Mouse (Mus musculus) limb, embryonic 12.5 days (tissue): Measurements from ENCODE around the gene Stk11. TPM values are rescaled to one million over a fixed set of nuclear protein-coding genes. Genes with fewer than 3 reads are reported as not detected.

Source experiments
- ATAC-seq: fragments of 200-750 bp; cut with Nextera tagmentation; 2 replicates; pipeline ENCODE4 v1.8.0; 2017; ENCODE audit warnings: low read depth, moderate TSS enrichment; ENCODE audit not compliant: insufficient number of reproducible peaks, insufficient read depth, low FRiP score, low TSS enrichment
- H3K27ac ChIP-seq: fragments of 300-500 bp; sonication (generic); 2 replicates; pipeline ENCODE4 v1.5.1; 2016; ENCODE audit warnings: mild to moderate bottlenecking, moderate library complexity
- H3K27me3 ChIP-seq: fragments of 300-500 bp; sonication (generic); 2 replicates; pipeline ENCODE4 v1.6.1; 2016; ENCODE audit warnings: mild to moderate bottlenecking, moderate library complexity
- H3K36me3 ChIP-seq: fragments of 300-500 bp; sonication (generic); 2 replicates; pipeline ENCODE4 v1.6.1; 2016; ENCODE audit warnings: mild to moderate bottlenecking, moderate library complexity
- H3K4me1 ChIP-seq: fragments of 300-500 bp; sonication (generic); replicated peaks from 2 replicates; pipeline ENCODE4 v1.6.1; 2016
- H3K4me2 ChIP-seq: fragments of 300-500 bp; sonication (generic); 2 replicates; pipeline ENCODE4 v1.6.1; 2016; ENCODE audit warnings: mild to moderate bottlenecking, moderate library complexity
- H3K4me3 ChIP-seq: fragments of 300-500 bp; sonication (generic); replicated peaks from 2 replicates; pipeline ENCODE4 v1.5.1; 2016; ENCODE audit warnings: mild to moderate bottlenecking
- H3K9ac ChIP-seq: fragments of 300-500 bp; sonication (generic); replicated peaks from 2 replicates; pipeline ENCODE4 v1.6.1; 2016; ENCODE audit warnings: mild to moderate bottlenecking, moderate library complexity
- H3K9me3 ChIP-seq: fragments of 300-500 bp; sonication (generic); 2 replicates; pipeline ENCODE4 v1.6.1; 2016; ENCODE audit warnings: mild to moderate bottlenecking, moderate library complexity
- WGBS: fragments of 180-500 bp; shearing (Covaris S2); methylation state at CpG from one replicate; pipeline ENCODE4 v1.1.7; 2016; 5-methylcytosine and 5-hydroxymethylcytosine counted together
- polyA plus RNA-seq: library from polyadenylated mRNA; unstranded; fragments of >200 nt; fragmentation: Nextera tagmentation; extraction: Ambion mirVana; gene quantifications from 2 replicates; pipeline ENCODE4 v1.2.1, GENCODE M21; 2016

Stk11 gene
- polyA plus RNA-seq, 1 experiment from 2014 or later, result 18.1 TPM

DNA sequence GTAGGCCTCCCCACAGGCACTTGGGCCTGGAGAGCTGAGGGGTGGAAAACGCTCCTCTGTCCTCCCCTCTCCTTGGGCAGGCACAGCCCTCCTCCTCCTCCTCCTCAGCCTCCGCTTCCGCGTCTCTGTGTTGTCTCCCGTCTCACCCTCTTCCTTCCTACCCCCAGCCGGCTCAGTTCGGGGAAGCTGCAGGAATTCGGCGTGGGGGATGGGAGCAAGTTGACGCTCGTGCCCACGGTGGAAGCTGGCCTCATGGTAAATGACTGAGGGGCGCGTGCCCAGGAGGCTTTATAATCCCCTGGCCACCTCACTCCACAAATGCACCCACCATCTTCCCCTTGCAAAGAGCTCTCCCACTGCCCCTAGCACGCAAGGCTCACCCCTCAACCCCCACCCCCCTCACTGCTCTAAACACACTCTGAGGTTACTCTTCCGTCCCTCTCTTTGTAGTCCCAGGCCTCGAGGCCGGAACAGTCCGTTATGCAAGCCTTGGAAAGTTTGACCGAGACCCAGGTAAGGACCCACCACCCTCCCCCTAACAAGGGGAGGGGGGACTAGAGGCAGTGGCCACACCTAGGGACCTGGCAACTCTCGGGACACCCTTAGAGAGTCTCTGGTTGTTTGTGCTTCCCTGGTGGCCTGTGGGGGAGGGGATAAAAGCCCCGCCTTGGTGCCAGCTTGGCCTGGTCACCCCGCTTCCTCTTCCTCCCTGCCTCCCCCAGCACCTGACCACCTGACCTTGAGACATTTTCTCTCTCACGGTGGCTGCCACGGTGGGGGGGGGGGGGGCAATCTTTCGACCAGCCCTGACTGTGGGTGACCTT is 35.8 kb downstream of the Stk11 start:
- Histone ChIP-seq H3K4me1 (peaks cover 58% of the 10 kb centered on the region), H3K4me2 (peak overlapping the region; percentile 99), H3K27me3 (no peaks in the 10 kb centered on the region), H3K27ac (peak overlapping the region; percentile 99), H3K9ac (peak overlapping the region; percentile 100), H3K36me3 (peaks cover 71% of the 10 kb centered on the region), H3K9me3 (no peaks in the 10 kb centered on the region), H3K4me3 (peak overlapping the region; percentile 97)
- ATAC-seq, result no peak
- under 1% methylated on average over 25 of the region's 26 CpGs for WGBS

DNA sequence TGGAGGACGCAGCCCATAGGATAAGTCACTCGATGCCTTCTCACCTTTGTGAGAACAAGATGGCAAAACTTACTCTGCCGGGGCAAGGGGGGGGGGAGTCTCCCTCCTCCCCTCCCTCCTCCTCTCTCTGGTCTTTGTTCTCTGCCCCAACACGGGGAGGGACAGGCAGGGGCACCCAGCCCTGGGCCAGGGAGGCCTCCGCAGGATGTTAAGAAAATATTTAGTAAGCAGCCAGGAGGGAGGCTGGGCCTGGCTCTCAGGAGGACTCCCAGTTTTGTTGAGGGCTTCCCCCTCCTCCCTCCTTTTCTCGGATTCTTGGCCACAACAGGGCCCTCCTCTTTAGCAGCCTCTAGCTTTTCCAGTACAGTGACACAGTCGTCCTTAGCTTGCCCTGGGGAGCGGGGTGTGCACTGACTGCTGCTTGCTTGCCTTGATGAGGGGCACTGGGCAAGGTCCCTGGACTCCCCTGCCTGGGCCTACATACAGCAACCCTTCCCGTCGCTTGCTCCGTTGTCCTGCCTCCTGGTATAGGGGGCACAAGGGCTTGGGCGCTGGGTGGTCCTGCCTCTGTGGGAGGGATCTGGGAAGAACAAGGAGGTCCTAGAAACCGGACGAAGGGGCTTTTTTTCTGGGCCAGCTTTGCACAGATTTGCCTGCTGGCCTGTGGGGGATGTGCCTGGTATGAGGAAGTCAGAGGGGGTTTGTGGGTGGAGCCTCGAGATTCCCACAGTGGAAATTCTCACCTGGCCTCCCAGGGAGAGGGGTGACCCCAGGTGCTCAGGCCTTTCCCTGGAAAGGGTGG is 36.7 kb downstream of the Stk11 start:
- 5% methylated on average over 15 of the region's 15 CpGs for WGBS
- peaks cover 60% of the 10 kb centered on the region for H3K4me1 ChIP-seq
- H3K4me2 ChIP-seq, result peak overlapping the region; percentile 99
- H3K9me3 ChIP-seq, result no peaks in the 10 kb centered on the region
- peak overlapping the region; percentile 99 for H3K27ac ChIP-seq
- H3K36me3 ChIP-seq, result peaks cover 76% of the 10 kb centered on the region
- peak overlapping the region; percentile 100 for H3K9ac ChIP-seq
- H3K27me3 ChIP-seq, result no peaks in the 10 kb centered on the region
- H3K4me3 ChIP-seq, result peak overlapping the region; percentile 97
- no peak for ATAC-seq

DNA sequence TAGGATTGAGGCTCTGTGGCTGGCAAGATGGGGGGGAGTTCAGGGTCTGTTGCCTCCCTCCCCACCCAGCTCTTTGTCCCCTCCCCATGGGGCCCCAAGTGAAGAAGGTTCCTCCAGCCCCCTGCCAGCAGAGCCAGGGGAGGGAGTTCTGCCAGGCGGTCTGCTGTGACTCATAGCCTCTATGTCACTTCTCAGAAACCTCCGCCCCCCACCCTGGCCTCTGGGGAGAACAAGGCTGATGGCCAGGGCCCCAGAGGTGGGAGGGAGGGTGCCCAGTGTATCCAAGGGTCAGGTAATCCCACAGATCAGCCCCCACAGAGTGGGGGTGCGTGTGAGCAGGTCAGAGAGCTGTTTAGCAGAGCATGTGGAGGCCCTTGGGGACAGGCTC is 37.3 kb downstream of the Stk11 start:
- H3K4me3 ChIP-seq, result peak overlapping the region; percentile 97
- H3K27ac ChIP-seq, result peak overlapping the region; percentile 99
- peaks cover 59% of the 10 kb centered on the region for H3K4me1 ChIP-seq
- peak overlapping the region; percentile 99 for H3K4me2 ChIP-seq
- H3K9ac ChIP-seq, result peak overlapping the region; percentile 100
- no peaks in the 10 kb centered on the region for H3K9me3 ChIP-seq
- ATAC-seq, result no peak
- no peaks in the 10 kb centered on the region for H3K27me3 ChIP-seq
- peaks cover 81% of the 10 kb centered on the region for H3K36me3 ChIP-seq
- WGBS, result 48% methylated on average over 3 of the region's 3 CpGs

DNA sequence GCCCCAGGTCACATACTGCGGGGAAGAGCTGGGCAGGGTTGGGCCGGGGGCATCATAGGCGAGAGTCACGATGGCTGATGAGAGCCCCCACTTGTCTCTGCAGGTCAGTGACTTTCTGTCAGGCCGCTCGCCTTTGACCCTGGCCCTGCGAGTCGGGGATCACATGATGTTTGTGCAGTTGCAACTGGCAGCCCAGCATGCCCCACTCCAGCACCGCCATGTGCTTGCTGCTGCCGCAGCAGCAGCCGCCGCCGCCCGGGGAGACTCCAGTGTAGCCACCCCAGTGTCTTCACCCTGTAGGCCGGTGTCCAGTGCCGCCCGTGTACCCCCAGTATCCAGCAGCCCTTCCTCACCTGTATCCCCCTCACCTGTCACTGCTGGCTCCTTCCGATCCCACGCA is 38.1 kb downstream of the Stk11 start:
- WGBS, result 90% methylated on average over 19 of the region's 19 CpGs
- peaks cover 81% of the 10 kb centered on the region for H3K36me3 ChIP-seq
- H3K27me3 ChIP-seq, result no peaks in the 10 kb centered on the region
- no peaks in the 10 kb centered on the region for H3K9me3 ChIP-seq
- peak overlapping the region; percentile 97; the same call in 1 of the 2 replicates for H3K4me3 ChIP-seq
- peak overlapping the region; percentile 100 for H3K9ac ChIP-seq
- H3K4me2 ChIP-seq, result peak overlapping the region; percentile 99
- ATAC-seq, result no peak
- peak overlapping the region; percentile 99 for H3K27ac ChIP-seq
- H3K4me1 ChIP-seq, result peaks cover 66% of the 10 kb centered on the region

DNA sequence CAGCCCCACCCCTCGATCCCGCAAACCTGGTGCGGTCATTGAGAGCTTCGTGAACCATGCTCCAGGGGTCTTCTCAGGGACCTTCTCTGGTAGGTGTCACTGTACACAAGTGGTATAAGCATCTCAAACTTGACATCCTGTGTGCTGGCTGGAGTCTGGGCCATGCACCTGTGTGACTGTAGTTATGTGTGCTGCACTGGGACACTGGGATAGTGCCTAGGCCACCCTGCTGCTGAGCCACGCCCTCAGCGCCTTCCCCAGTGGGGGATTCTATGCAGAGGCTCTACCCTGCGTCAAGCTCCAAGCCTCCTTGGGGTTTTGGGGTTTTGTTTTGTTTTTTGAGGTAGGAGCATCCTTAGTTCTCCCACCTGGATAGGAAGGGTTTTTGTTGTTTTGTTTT is 38.8 kb downstream of the Stk11 start:
- H3K27ac ChIP-seq, result peak overlapping the region; percentile 31; the same call in 1 of the 2 replicates
- WGBS, result 93% methylated on average over 7 of the region's 7 CpGs
- no peak overlapping the region for H3K4me2 ChIP-seq
- H3K4me1 ChIP-seq, result peaks cover 73% of the 10 kb centered on the region
- no peak for ATAC-seq
- no peak overlapping the region; the same call in 1 of the 2 replicates for H3K9ac ChIP-seq
- no peaks in the 10 kb centered on the region for H3K9me3 ChIP-seq
- H3K27me3 ChIP-seq, result no peaks in the 10 kb centered on the region
- 0 out of 2 replicates have a peak overlapping the region, but pooled peaks have one; percentile 97 for H3K4me3 ChIP-seq
- H3K36me3 ChIP-seq, result peaks cover 81% of the 10 kb centered on the region

DNA sequence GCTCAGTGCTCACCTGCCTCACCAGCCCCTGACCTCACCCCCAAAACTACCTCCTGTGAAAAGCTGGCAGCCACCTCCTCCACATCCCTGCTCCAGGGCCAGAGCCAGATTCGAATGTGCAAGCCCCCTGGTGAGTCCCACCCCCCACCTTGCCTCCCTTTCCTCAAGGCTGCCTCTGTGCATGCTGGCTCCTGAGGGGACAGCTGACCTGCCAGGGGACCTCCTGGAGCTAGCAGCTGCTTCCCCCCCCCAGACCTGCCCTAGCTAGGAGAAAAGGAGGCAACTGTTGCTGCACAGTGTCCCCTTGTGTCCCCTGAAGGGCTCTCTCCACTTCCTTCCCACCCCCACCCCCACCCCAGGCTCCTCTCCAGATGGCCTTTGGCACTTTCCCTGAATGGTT is 39.7 kb downstream of the Stk11 start:
- H3K9me3 ChIP-seq, result no peaks in the 10 kb centered on the region
- H3K36me3 ChIP-seq, result peaks cover 74% of the 10 kb centered on the region
- 50% methylated on average over 1 of the region's 1 CpGs for WGBS
- ATAC-seq, result no peak
- H3K9ac ChIP-seq, result 0 out of 2 replicates have a peak overlapping the region, but pooled peaks have one; percentile 47
- H3K27me3 ChIP-seq, result no peaks in the 10 kb centered on the region
- H3K4me3 ChIP-seq, result 0 out of 2 replicates have a peak overlapping the region, but pooled peaks have one; percentile 5
- peaks cover 77% of the 10 kb centered on the region for H3K4me1 ChIP-seq
- H3K27ac ChIP-seq, result 0 out of 2 replicates have a peak overlapping the region, but pooled peaks have one; percentile 88
- peak overlapping the region; percentile 24; the same call in 1 of the 2 replicates for H3K4me2 ChIP-seq

DNA sequence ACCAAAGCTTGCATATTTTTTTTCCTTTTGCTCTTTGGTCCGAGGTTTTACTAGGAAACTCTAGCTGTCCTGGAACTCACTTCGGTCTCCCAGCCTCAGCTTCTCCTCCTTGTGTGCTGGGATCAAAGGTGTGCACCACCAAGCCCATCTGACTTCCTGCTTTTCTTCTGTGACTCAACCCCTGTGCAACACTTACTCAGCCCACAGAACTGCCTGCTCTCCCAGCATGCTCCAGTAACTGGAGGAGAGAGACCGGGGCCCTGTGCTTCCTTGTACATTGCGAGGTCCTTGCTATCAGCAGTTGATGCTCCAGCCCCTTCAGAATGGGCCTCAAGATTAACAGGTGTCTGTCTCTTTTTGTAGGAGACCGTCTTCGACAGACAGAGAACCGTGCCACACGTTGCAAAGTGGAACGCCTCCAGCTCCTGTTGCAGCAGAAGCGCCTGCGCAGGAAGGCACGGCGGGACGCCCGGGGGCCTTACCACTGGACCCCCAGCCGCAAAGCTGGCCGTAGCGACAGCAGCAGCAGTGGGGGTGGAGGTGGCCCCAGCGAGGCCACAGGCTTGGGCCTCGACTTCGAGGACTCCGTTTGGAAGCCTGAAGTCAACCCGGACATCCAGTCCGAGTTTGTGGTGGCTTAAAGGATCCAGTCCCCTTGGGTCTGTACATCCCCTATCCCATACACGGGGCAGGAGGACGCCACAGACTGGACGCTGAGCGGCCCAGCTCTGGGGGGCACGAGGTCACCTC is 40.6 kb downstream of the Stk11 start:
- no peaks in the 10 kb centered on the region for H3K27me3 ChIP-seq
- H3K36me3 ChIP-seq, result peaks cover 65% of the 10 kb centered on the region
- peak overlapping the region; percentile 88; the same call in 1 of the 2 replicates for H3K27ac ChIP-seq
- H3K9ac ChIP-seq, result peak overlapping the region; percentile 37; the same call in 1 of the 2 replicates
- H3K9me3 ChIP-seq, result no peaks in the 10 kb centered on the region
- no peak overlapping the region for H3K4me2 ChIP-seq
- 0 out of 2 replicates have a peak overlapping the region, but pooled peaks have one; percentile 4 for H3K4me3 ChIP-seq
- WGBS, result 86% methylated on average over 29 of the region's 29 CpGs
- peaks cover 86% of the 10 kb centered on the region for H3K4me1 ChIP-seq
- no peak for ATAC-seq

DNA sequence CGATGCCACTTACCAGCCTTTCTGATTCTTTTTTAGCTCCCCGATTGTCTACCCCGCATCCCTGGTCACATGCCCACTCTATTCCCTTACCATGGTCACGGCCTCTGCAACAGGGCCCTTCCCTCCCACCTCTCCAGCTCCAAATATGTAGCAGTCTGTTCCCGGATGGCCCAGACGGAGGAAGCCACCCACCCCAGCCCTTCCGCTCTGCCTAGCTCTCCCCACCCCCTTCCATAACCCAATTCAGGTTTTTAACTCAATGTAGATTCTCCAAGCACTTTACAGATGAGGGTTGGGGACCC is 41.1 kb downstream of the Stk11 start:
- ATAC-seq, result no peak
- peaks cover 60% of the 10 kb centered on the region for H3K36me3 ChIP-seq
- H3K9ac ChIP-seq, result peak overlapping the region; percentile 37; the same call in 1 of the 2 replicates
- H3K4me2 ChIP-seq, result 0 out of 2 replicates have a peak overlapping the region, but pooled peaks have one; percentile 13
- H3K9me3 ChIP-seq, result no peaks in the 10 kb centered on the region
- 67% methylated on average over 7 of the region's 7 CpGs for WGBS
- peaks cover 91% of the 10 kb centered on the region for H3K4me1 ChIP-seq
- peak overlapping the region; percentile 88 for H3K27ac ChIP-seq
- no peaks in the 10 kb centered on the region for H3K27me3 ChIP-seq
- H3K4me3 ChIP-seq, result 0 out of 2 replicates have a peak overlapping the region, but pooled peaks have one; percentile 4

DNA sequence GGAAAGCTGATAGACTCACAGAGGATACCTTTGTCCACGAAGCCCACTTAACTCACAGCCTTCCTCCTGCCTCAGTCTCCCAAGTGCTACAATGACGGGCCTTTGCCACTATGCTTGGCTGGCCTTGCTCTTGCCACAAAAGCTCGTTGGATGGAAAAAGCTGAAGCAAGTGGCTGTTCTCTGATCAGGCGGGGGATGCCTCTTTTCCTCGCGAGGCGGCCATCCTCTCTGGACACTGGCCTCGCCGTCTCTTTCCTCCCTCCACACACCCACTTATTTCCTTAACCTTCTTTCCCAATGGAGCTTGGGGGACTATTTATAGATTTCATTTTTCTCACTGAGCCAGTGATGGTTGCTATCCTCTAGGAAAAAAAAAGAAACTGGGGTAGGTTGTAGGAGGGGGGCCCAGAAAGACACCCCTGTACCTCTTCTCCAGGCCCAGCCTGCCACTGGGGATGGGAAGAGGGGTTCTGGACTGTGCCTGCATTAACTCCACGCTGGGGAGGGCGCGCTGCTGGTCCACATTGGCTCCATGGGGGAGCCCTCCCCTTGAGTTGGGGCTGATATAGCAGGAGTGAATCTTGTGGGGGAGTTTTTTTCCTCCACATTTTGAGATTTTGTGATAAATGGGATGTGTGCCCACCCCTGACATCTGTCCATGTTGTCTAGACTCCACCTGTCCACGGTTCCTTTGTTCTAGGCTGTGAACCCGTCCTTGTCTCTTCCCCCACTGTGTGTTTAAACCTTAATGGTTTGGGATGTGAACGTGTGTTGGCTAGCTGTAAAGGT is 41.7 kb downstream of the Stk11 start:
- WGBS, result 65% methylated on average over 15 of the region's 15 CpGs
- Histone ChIP-seq H3K4me1 (peaks cover 92% of the 10 kb centered on the region), H3K9me3 (no peaks in the 10 kb centered on the region), H3K27me3 (no peaks in the 10 kb centered on the region), H3K9ac (peak overlapping the region; percentile 37), H3K36me3 (peaks cover 54% of the 10 kb centered on the region), H3K4me2 (peak overlapping the region; percentile 13), H3K27ac (peak overlapping the region; percentile 88), H3K4me3 (0 out of 2 replicates have a peak overlapping the region, but pooled peaks have one; percentile 1)
- ATAC-seq, result no peak
